Mouse (Mus musculus) neutrophil, adult 65 days (primary cell): ENCODE measurements around the gene Kdm8. TPM values are rescaled to one million over a fixed set of nuclear protein-coding genes. Genes with fewer than 3 reads are reported as not detected.

Experiments
- total RNA-seq: library from RNA; stranded (reverse); gene quantifications from 2 replicates; pipeline ENCODE4 v1.2.4, GENCODE M21; 2023

Gene Kdm8
- total RNA-seq, result 2.4 and 4.5 TPM in 2 replicates

DNA sequence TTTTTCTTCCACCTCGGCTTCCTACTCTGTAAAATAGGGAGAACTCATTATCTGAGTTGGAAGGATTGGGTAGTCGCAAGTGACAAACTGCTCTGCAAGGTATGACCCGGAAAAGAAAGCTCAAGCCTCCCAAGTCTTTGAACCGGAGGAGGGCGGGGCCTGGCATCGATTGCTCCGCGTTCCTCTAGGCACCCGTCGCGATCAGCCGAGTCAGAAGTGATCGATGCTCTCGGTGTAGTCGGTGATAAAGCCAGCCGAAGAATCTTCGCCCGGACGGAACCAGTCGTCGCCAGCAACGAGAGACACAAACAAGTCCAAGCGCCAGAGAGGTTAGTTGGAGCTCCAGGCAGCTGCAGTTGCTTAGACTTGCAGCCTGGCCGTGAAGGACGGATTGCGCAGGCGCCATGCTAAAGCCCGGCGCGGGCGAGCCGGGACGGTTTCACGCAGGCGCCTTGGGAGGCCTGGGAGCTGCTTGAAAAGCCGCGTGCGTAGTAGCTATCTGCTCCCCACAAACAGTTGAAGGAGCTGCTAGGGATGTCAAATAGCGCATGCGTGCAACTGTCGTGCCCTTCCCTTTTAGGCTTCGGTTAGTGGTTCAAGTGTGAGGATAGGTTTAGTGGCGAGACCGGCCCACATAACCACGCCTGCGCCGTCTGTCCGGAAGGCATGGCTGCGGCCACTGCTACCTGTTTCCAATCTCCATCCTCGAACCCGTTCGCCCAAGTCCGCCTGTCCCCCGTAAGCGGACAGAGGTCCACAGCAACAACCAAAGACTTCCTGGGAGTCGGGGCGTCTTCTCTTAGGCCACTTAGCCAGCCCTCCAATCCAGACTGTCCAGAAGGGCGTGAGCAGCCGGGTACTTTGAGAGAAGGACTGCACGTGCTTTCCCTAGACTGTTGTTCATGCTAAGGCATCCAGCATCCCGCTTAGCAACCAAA is at the start of gene Kdm8:
Gene Kdm8, plus strand, starts transcription at position 213 of the 938 bp plus-strand sequence.

DNA sequence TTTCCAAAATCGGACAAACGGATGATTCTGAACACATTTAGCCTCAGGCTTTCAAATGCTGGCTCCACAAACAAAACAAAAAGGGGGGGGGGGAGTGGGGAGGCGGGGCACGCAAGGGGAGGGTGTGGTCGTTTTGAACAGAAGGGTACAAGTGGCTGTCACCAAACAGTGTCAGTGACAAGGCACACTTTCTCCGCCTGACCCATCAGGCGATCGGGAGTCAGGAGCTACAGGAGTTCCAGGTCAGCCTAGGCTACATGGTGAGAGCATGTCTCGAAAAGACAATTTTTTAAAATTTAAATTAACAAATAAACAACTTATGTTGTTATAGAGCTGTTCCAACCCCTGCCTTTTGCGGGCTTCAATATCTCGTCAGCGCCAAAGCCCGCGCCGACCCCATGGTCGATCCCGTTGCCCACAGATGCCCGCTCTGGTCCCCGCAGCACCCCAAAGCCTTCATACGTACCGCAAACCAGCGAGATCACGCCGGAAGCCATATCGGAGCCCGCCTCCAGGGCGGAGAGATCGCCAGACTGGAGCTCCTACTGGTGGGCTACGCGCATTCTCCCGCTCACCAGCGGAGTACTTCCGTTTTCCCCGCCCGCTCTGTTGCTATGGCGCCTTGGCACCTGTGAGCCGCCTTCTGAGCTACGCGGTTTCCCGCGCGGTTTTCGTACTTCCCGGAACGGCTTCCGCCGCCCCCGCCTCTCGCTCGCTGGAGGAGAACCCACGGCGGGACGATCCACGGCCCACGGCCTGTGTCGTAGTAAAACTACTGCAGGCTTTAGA is 46.7 kb downstream of the Kdm8 start, which contains the start of gene Nsmce1:
Gene Nsmce1, minus strand, starts transcription at position 650 of the 789 bp plus-strand sequence.

Other genes with a start within 250 kb of the Kdm8 start
- gene Nsmce1, start 46.9 kb downstream of the Kdm8 start, total RNA-seq, result 13.8 and 16.2 TPM in 2 replicates
- 51.5 and 57.2 TPM in 2 replicates for gene Il4ra, start 107.4 kb downstream of the Kdm8 start, total RNA-seq
- 2.0 and 3.5 TPM in 2 replicates for gene Il21r, start 158.8 kb downstream of the Kdm8 start, total RNA-seq